Mouse (Mus musculus) cerebellum, adult 2 months (tissue): ENCODE data around the gene 1500011B03Rik.

Experiments used
- CTCF ChIP-seq: fragments of 200-500 bp; IDR thresholded peaks from 2 replicates; pipeline ENCODE4 v1.5.1; 2011; ENCODE audit warnings: low read depth, mild to moderate bottlenecking, control low read depth, low read length, moderate library complexity, borderline replicate concordance; ENCODE audit not compliant: insufficient read depth
- POLR2A ChIP-seq: fragments of 200-500 bp; IDR thresholded peaks from 2 replicates; pipeline ENCODE4 v1.6.1; 2011; ENCODE audit warnings: low read length, control low read depth, borderline replicate concordance; ENCODE audit not compliant: insufficient read depth

DNA sequence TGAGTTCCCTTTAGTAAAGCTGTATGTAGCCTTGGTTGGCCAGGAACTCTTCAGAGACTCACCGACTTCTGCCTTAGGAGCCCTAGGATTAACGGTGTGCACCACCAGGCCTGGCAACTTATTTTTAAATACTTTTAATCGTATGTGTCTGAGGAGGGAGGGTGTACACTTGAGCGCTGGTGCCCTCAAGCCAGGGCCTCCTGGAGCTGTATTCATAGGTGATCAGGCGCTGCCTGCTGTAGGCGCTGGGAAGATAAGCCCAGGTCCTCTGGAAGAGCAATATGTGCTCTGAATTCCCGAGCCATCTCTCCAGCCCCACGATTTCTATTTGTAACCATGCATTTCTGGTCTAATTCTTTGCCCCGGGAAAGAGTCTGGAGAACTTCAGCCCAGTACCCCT lies 16.2 kb downstream of the 1500011B03Rik start:
- TF ChIP-seq CTCF = no peak
- no peak for TF ChIP-seq POLR2A
